Mouse (Mus musculus) ES-Bruce4 (cell line): ENCODE results near the gene Tmem258. TPM values are rescaled to one million over a fixed set of nuclear protein-coding genes. Genes with fewer than 3 reads are reported as not detected.
A peak's percentile ranks its signal among the peaks of the same experiment; 100 is the strongest.

Experiments
- H3K27ac ChIP-seq: 2 replicates; pipeline ENCODE4 v1.5.1; 2012; ENCODE audit warnings: low read length, inconsistent platforms; ENCODE audit not compliant: insufficient read depth
- H3K27me3 ChIP-seq: 2 replicates; pipeline ENCODE4 v1.6.1; 2012; ENCODE audit warnings: mild to moderate bottlenecking, low read length, inconsistent platforms; ENCODE audit not compliant: control insufficient read depth, poor library complexity, insufficient read depth, severe bottlenecking
- H3K36me3 ChIP-seq: 2 replicates; pipeline ENCODE4 v1.6.1; 2012; ENCODE audit warnings: inconsistent platforms, mild to moderate bottlenecking, low read length, moderate library complexity; ENCODE audit not compliant: control insufficient read depth, poor library complexity, insufficient read depth, severe bottlenecking
- H3K4me1 ChIP-seq: one replicate; pipeline ENCODE4 v1.8.1; 2011; ENCODE audit warnings: low read length; ENCODE audit not compliant: control insufficient read depth, insufficient read depth
- H3K4me3 ChIP-seq: 2 replicates; pipeline ENCODE4 v1.5.1; 2011; ENCODE audit warnings: low read depth, mild to moderate bottlenecking, low read length
- H3K9ac ChIP-seq: 2 replicates; pipeline ENCODE4 v1.6.1; 2012; ENCODE audit warnings: low read depth, mild to moderate bottlenecking, inconsistent platforms; ENCODE audit not compliant: poor library complexity, severe bottlenecking
- H3K9me3 ChIP-seq: replicated peaks from 2 replicates; pipeline ENCODE4 v1.6.1; 2012; ENCODE audit warnings: mild to moderate bottlenecking, low read length, inconsistent platforms; ENCODE audit not compliant: control insufficient read depth, poor library complexity, insufficient read depth, severe bottlenecking
- CTCF ChIP-seq: IDR thresholded peaks from one replicate; pipeline ENCODE4 v1.8.1; 2011; ENCODE audit warnings: low read depth, low read length
- EP300 ChIP-seq: IDR thresholded peaks from 2 replicates; pipeline ENCODE4 v1.6.1; 2011; ENCODE audit warnings: low read depth, low read length; ENCODE audit not compliant: insufficient read depth
- POLR2A ChIP-seq: IDR thresholded peaks from one replicate; pipeline ENCODE4 v1.8.1; 2011; ENCODE audit warnings: low read length; ENCODE audit not compliant: insufficient read depth
- polyA plus RNA-seq: library from polyadenylated mRNA; stranded (reverse); fragments of >200 nt; gene quantifications from 2 replicates; pipeline ENCODE4 v1.2.4, GENCODE M21; 2011; ENCODE audit warnings: low read depth; ENCODE audit not compliant: missing spikeins, insufficient read depth, insufficient read length

Gene Tmem258
- polyA plus RNA-seq, 1 experiment, result 290 TPM

- no peak overlapping the region for H3K27ac ChIP-seq
- no peak overlapping the region for H3K9ac ChIP-seq
- no peaks in the 10 kb centered on the region for H3K9me3 ChIP-seq
- TF ChIP-seq EP300, result no peak
- TF ChIP-seq CTCF, result no peak
- TF ChIP-seq POLR2A, result no peak
- no peak overlapping the region for H3K4me3 ChIP-seq
- H3K27me3 ChIP-seq, result no peaks in the 10 kb centered on the region
- H3K4me1 ChIP-seq, result no peaks in the 10 kb centered on the region
- peaks cover 30% of the 10 kb centered on the region for H3K36me3 ChIP-seq
These were observed 1.2 kb downstream of the Tmem258 start for GRCm38 (mm10) chr19:10205051-10205450.

GRCm38 (mm10) chr19:10208851-10209250 is 5.0 kb downstream of the Tmem258 start:
- Histone ChIP-seq H3K4me3 (no peak overlapping the region), H3K9ac (no peak overlapping the region), H3K27ac (no peak overlapping the region), H3K27me3 (no peaks in the 10 kb centered on the region), H3K4me1 (no peaks in the 10 kb centered on the region), H3K9me3 (no peaks in the 10 kb centered on the region), H3K36me3 (peaks cover 28% of the 10 kb centered on the region)
- TF ChIP-seq EP300 (no peak), POLR2A (no peak), CTCF (no peak)

DNA sequence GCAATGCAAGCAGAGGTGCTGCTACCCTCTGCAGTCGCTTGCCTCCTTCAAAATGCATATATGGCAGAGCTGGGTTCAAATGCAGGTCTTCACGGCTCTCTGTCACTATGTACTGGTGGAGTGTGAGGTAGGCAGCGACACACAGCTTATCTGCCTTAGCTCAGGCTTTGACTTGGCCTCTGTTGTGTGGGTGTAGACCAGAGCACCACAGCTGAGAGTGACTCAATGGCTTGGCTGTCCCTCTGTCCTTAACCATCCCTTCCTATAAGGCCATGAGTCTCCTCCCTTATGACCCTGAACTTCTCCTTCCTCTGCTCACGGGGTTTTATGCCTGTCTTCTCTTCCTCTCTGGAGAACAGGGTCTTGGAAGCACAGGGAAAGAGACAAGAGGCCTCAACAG is 7.1 kb downstream of the Tmem258 start:
- peaks cover 31% of the 10 kb centered on the region for H3K36me3 ChIP-seq
- H3K27me3 ChIP-seq, result no peaks in the 10 kb centered on the region
- H3K4me1 ChIP-seq, result peaks cover under 1% of the 10 kb centered on the region
- H3K9me3 ChIP-seq, result no peaks in the 10 kb centered on the region
- TF ChIP-seq EP300 (no peak), POLR2A (no peak), CTCF (no peak)
- H3K9ac ChIP-seq, result no peak overlapping the region
- H3K4me3 ChIP-seq, result no peak overlapping the region
- H3K27ac ChIP-seq, result no peak overlapping the region

GRCm38 (mm10) chr19:10213796-10214471 is 10.1 kb downstream of the Tmem258 start:
- TF ChIP-seq EP300 (no peak), CTCF (no peak), POLR2A (no peak)
- no peak overlapping the region for H3K27ac ChIP-seq
- peaks cover 3% of the 10 kb centered on the region for H3K4me1 ChIP-seq
- peaks cover 20% of the 10 kb centered on the region for H3K36me3 ChIP-seq
- H3K4me3 ChIP-seq, result no peak overlapping the region
- H3K9me3 ChIP-seq, result no peaks in the 10 kb centered on the region
- no peak overlapping the region for H3K9ac ChIP-seq
- H3K27me3 ChIP-seq, result no peaks in the 10 kb centered on the region

GRCm38 (mm10) chr19:10216101-10216500 is 12.3 kb downstream of the Tmem258 start:
- Histone ChIP-seq H3K4me1 (peaks cover 3% of the 10 kb centered on the region), H3K9me3 (no peaks in the 10 kb centered on the region), H3K4me3 (no peak overlapping the region), H3K27me3 (no peaks in the 10 kb centered on the region), H3K36me3 (peaks cover 6% of the 10 kb centered on the region), H3K27ac (no peak overlapping the region), H3K9ac (no peak overlapping the region)
- TF ChIP-seq CTCF, result no peak
- TF ChIP-seq POLR2A, result no peak
- no peak for TF ChIP-seq EP300

DNA sequence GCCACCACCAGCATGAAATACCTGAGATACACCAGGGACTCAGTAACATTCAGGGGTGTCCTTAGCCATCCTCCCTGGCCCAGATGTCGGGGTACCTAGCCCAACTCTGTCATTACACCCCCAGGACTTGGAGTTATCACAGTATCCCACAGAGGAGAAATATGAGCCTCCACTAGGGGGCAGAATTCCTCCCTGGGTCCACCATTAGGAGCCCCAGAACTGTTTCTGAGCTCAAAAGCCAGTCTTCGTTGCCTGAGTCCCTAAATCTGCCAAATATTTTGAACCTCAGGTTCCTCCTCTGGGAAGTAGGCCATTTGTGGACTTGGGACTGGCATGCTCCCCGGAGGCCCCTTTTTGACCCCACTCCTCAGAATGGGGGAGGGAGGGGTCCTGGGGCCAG is 15.3 kb downstream of the Tmem258 start:
- H3K9ac ChIP-seq, result no peak overlapping the region; the same call in 1 of the 2 replicates
- TF ChIP-seq CTCF (peak; percentile 47), POLR2A (no peak)
- H3K27me3 ChIP-seq, result no peaks in the 10 kb centered on the region
- H3K36me3 ChIP-seq, result peaks cover under 1% of the 10 kb centered on the region
- H3K4me1 ChIP-seq, result peaks cover 4% of the 10 kb centered on the region
- no peak overlapping the region for H3K4me3 ChIP-seq
- H3K27ac ChIP-seq, result no peak overlapping the region
- H3K9me3 ChIP-seq, result no peaks in the 10 kb centered on the region
